Mouse (Mus musculus): ENCODE measurements around the gene Gm10842.

The Gm10842 gene

GRCm38 (mm10) chr11:105153068-105153833 lies 6.6 kb downstream of the Gm10842 start:
- no peak for DNase-seq (ENCODE audit: low spot score in 2 of 2)

GRCm38 (mm10) chr11:105155915-105156314 lies 9.2 kb downstream of the Gm10842 start:
- no peak for DNase-seq (ENCODE audit: low spot score in 2 of 2)

DNA sequence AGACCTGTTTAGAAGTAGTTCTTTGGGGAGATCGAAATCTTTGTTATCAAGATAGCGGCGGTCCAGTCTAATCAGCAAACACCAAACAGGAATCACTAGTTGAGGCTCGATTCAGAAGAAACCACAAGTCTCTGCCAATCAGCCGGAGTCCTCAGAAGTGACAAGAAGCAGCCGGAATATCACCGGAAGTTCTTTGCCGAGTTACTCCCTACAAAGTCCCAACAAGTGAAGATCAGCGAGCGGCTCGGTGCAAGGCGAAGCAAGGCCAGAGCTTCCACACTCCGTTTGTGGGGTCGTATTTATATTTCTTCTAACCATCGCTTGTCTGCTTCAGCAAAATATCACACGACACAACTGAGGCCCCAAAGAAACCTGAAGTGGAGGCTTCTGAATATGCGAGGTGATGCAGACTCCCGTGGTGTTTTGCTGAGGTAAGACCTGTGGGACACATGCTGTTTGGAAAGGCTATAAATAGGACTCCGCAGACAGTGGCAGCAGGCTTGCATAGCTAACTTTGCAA lies 10.1 kb downstream of the Gm10842 start:
- DNase-seq (ENCODE audit: low spot score in 2 of 2), result no peak

GRCm38 (mm10) chr11:105158047-105158446 lies 11.4 kb downstream of the Gm10842 start:
- no peak for DNase-seq (ENCODE audit: low spot score in 2 of 2)

GRCm38 (mm10) chr11:105159673-105160360 lies 13.1 kb downstream of the Gm10842 start:
- no peak for DNase-seq (ENCODE audit: low spot score in 2 of 2)

DNA sequence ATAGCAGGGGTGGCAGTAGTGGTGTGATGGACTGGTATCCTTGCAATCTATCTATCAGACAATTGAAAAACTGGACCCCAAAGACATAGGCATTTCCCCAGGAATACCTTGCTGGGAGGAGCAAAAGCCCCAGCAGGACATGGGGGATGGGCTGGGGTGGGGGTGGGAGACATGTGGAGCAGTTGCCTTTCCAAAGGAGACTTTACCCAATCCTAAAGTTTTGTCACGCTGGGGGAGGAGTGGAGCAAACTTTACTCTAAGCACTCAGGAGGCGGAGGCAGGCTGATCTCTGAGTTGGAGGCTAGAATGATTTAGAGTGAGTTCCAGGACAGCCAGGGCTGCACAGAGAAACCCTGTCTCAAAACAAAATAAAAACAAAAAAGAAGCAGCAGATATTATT lies 14.7 kb downstream of the Gm10842 start:
- DNase-seq (ENCODE audit: low spot score in 2 of 2), result no peak

DNA sequence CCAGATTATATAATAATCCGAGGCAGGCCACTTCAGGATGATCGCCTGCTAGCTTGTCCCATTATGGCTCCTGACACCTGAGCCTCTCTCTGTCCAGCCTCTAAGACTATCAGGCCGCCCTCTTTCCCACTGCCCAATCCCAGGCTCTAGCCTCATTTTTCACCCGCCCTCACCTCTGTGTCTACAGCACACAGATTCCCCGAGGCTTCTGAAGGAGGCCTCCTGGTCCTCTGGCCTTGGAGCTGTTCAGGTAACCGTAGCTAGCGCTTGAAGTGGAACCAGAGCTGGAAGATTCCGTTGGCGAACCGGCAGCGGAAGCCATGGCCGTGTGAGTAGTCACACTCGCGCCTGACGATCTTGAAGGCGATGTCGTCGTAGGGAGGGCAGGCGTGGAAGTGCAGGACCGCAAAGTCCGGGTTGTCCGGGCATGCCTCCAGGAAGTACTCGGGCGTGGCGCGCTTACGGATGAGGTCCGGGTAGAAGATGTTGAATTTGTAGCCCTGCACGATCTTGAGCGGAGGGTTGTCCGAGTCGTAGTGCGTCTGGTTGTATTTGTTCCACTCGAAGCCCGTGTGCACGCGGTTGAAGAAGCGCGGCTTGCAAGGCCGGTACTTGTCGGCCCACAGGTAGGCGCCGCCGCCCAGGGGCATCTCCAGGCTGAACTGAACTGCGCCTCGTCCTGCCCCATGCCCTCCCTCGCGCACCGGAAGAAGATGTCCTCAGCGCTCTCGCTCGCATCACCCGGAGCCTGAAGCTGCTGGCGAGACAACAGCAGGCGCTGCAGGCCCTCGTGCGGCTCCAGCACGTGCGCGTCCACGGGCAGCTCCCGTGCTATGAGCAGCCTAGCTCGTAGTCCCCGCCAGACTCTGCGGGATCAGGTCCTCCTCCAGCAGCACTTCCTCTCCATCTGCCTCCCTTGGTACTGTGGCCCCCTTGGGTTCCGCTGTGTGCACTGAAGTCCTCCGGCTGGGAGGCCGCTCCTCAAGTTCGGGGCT lies 18.1 kb downstream of the Gm10842 start:
- DNase-seq (ENCODE audit: low spot score in 2 of 2), result no peak

DNA sequence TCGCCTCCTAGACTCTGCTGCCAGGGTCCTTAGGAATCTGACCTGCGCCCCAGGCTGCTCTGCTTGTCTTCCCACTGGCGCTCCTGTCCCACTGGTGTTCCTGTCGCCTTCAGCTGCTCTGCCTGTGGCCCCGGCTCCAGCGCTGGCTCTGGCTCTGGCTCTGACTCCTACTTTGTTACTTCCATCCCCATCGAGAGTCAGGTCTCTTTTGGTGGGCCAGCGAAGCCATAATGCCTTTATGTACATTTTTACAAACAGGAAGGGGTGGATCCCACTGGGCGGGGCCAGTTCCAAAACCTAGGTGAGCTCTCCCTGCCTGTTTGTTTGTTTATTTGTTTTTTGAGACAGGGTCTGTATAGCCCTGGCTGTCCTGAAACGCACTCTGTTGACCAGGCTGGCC lies 20.1 kb downstream of the Gm10842 start:
- DNase-seq (ENCODE audit: low spot score in 2 of 2), result no peak

DNA sequence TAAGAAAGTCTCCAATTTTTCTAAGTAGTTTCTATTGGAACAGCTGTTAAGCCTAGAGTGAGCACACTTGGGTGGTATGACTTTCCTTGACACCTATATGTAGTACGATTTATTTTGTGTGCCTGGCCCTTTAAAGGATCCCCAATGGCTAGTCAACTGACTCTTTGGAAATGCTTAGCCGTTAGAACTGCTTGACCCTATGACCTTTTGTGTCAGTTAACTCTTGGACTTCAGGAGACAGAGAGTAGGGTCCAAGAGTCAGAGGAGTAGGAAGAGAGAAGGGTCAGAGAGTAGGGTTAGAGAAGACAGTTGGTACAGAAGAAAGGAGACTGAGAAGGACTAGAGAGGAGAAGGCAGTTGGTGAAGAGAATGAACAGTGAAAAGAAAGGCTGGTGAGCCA lies 31.8 kb downstream of the Gm10842 start, which contains the start of gene Tlk2:
Tlk2 (plus strand) TSS at position 292 of the 400 bp plus-strand sequence.
- no peak for DNase-seq (ENCODE audit: low spot score in 2 of 2)

DNA sequence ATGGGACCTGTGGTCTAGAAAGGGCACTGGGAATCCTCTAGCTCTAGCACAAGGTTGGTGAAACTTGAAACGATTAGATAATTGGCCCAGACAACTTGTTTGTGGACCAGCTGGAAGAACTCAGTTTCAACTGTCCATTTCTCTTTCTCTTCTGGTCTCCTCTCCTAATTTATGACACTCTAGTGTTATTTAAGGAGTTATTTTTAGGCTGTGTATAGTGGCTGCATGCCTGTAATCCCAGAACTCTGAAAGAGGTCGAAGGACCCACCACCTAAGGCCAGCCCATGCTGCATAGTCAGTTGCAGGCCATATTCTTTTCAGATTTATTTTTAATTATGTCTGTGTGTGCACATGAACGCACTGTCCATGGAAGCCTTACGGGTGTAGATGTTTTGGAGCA lies 32.8 kb downstream of the Gm10842 start:
- no peak for DNase-seq (ENCODE audit: low spot score in 2 of 2)

DNA sequence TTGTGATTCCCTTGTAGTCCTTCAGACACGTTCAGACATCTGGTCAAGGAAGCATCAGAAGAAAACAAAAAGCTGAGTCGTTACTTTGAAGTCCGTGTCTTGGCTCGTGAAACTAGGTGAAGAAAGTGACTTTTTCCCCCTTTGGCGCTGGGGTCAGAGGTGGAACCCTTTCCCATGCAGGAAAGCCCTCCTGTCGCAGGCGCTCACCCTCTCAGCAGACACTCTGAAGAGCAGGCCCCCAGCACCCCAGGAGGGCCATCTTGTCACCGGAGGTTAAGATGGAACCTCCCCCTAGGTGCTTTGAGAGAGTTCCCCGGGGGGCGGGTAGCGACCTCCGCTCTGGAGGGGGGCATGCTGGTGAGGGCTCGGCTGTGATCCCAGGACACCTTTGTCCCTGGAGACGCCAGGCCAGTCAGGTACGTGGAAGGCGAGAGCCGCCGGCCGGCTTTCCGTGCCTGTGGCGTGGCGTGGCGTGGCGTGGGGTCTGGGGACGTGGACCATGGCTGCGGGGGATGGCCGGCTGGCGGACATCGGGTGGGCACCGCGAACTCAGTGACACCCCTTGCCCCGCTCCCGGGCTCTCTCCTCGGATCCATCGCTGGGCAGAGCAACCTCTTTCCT lies 33.9 kb downstream of the Gm10842 start:
- DNase-seq (ENCODE audit: low spot score in 2 of 2), result no peak

GRCm38 (mm10) chr11:105181126-105181637 lies 34.5 kb downstream of the Gm10842 start:
- DNase-seq (ENCODE audit: low spot score in 2 of 2), result peak; percentile 72 to 78

GRCm38 (mm10) chr11:105181689-105182460 lies 35.2 kb downstream of the Gm10842 start:
- DNase-seq (ENCODE audit: low spot score in 2 of 2), result peak; percentile 3 to 11

GRCm38 (mm10) chr11:105182461-105182855 lies 35.8 kb downstream of the Gm10842 start:
- no peak for DNase-seq (ENCODE audit: low spot score in 2 of 2)

DNA sequence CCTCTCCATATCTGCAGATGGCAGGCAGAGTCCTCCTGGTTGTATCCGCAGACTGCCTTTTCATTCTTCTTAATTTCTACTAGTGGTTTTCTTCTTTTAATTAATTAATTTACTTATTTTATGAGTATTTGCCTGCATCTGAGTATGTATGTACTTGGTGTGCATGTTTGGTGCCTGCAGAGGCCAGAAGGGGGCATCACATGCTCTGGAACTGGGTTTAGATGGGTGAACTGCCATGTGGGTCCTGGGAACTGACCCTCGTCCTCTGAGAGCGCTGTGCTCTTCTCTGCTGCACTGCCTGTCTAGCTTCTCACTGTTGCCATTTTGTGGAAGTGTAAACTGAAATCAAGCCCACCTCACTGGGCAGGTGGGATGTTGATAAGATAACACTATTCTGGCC lies 38.0 kb downstream of the Gm10842 start:
- DNase-seq (ENCODE audit: low spot score in 2 of 2), result no peak

DNA sequence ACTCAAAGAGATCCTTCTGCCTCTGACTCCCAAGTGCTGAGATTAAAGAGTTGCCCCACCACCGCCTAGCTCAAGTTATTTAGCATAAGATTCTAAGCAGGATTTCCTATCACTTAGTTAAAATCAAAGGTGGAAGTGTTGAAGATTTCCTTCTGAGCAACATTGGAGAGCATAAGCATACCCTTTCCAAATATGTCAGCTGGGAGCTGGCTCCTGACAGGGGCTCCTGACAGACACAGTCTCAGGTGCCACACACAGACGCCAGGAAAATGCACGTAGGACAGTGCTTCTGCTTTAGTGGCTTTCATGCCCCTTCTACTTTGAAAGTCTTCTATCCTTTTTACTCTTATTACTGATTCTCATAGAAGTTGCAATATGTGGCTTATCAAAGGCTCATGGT lies 45.5 kb downstream of the Gm10842 start:
- no peak for DNase-seq (ENCODE audit: low spot score in 2 of 2)
